Mouse (Mus musculus) limb, embryonic 11.5 days (tissue): ENCODE results near the gene Dnah7b. TPM values are rescaled to one million over a fixed set of nuclear protein-coding genes. Genes with fewer than 3 reads are reported as not detected.
"Not testable (repeated sequence)": the region's sequence is repeated elsewhere in the genome, so short reads cannot be mapped to it uniquely, and the experiment has no call there.

Experiments
- ATAC-seq: fragments of 200-750 bp; cut with Nextera tagmentation; 2 replicates; pipeline ENCODE4 v1.8.0; 2017; ENCODE audit warnings: low read depth; ENCODE audit not compliant: insufficient number of reproducible peaks, low FRiP score, low TSS enrichment
- DNase-seq: peaks from one replicate; pipeline ENCODE4 v3.0.0-alpha.2; 2015; ENCODE audit warnings: low spot score
- H3K27ac ChIP-seq: fragments of 300-500 bp; sonication (generic); replicated peaks from 2 replicates; pipeline ENCODE4 v1.5.1; 2014; ENCODE audit warnings: low read depth, mild to moderate bottlenecking, low read length
- H3K27me3 ChIP-seq: fragments of 300-500 bp; sonication (generic); 2 replicates; pipeline ENCODE4 v1.6.1; 2014; ENCODE audit warnings: mild to moderate bottlenecking, low read length, mixed read lengths; ENCODE audit not compliant: control insufficient read depth, insufficient read depth
- H3K36me3 ChIP-seq: fragments of 300-500 bp; sonication (generic); 2 replicates; pipeline ENCODE4 v1.6.1; 2014; ENCODE audit warnings: mild to moderate bottlenecking, low read length, moderate library complexity, mixed read lengths; ENCODE audit not compliant: control insufficient read depth, insufficient read depth
- H3K4me1 ChIP-seq: fragments of 300-500 bp; sonication (generic); 2 replicates; pipeline ENCODE4 v1.6.1; 2014; ENCODE audit warnings: low read length, mixed read lengths; ENCODE audit not compliant: control insufficient read depth, insufficient read depth
- H3K4me2 ChIP-seq: fragments of 300-500 bp; sonication (generic); 2 replicates; pipeline ENCODE4 v1.6.1; 2014; ENCODE audit warnings: low read depth, mild to moderate bottlenecking, moderate library complexity; ENCODE audit not compliant: severe bottlenecking
- H3K4me3 ChIP-seq: fragments of 300-500 bp; sonication (generic); 2 replicates; pipeline ENCODE4 v1.5.1; 2014; ENCODE audit warnings: low read depth, low read length
- H3K9ac ChIP-seq: fragments of 300-500 bp; sonication (generic); 2 replicates; pipeline ENCODE4 v1.6.1; 2014; ENCODE audit warnings: mild to moderate bottlenecking, low read length
- H3K9me3 ChIP-seq: fragments of 300-500 bp; sonication (generic); 2 replicates; pipeline ENCODE4 v1.6.1; 2016; ENCODE audit warnings: low read length; ENCODE audit not compliant: control insufficient read depth
- WGBS: fragments of 180-500 bp; shearing (Covaris S2); extraction: QIAGEN DNeasy Blood & Tissue Kit; methylation state at CpG from one replicate; pipeline ENCODE4 v1.1.7; 2014; 5-methylcytosine and 5-hydroxymethylcytosine counted together
- polyA plus RNA-seq: library from polyadenylated mRNA; unstranded; fragments of >200 nt; fragmentation: Nextera tagmentation; extraction: Ambion mirVana; gene quantifications from 2 replicates; pipeline ENCODE4 v1.2.1, GENCODE M21; 2014

The Dnah7b gene
- polyA plus RNA-seq, 1 experiment from 2014 or later, result 2.3 TPM

GRCm38 (mm10) chr1:46100484-46100883, 34.4 kb downstream of the Dnah7b start:
- Histone ChIP-seq H3K27me3 (no peaks in the 10 kb centered on the region), H3K4me2 (no peak overlapping the region), H3K4me3 (no peak overlapping the region), H3K36me3 (no peaks in the 10 kb centered on the region), H3K9ac (no peak overlapping the region), H3K27ac (no peak overlapping the region), H3K4me1 (no peaks in the 10 kb centered on the region), H3K9me3 (no peaks in the 10 kb centered on the region)
- DNase-seq (no peak), ATAC-seq (no peak)
- 84% methylated on average over 2 of the region's 2 CpGs for WGBS

GRCm38 (mm10) chr1:46112606-46113005, 46.5 kb downstream of the Dnah7b start:
- not testable (repeated sequence) for H3K4me2 ChIP-seq, DNase-seq, H3K4me3 ChIP-seq, ATAC-seq, H3K4me1 ChIP-seq, H3K27ac ChIP-seq, H3K27me3 ChIP-seq, H3K9me3 ChIP-seq, H3K9ac ChIP-seq, H3K36me3 ChIP-seq

DNA sequence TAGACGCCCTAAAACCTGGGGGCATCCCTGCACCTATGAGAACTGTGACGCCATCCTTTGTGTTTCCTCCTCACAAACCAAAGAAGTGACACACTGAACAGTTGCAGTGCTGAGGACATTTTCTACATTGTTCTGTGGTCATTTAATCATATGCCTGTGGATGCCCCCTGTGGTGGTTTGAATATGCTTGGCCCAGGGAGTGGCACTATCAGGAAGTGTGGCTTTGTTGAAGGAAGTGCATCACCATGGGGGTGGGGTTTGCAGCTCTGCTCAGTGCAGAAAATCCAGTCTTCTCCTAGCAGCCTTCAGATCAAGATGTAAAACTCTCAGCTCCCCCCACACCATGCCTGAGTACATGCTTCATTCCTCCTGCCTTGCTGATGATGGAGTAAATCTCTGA, 51.1 kb downstream of the Dnah7b start:
- H3K4me3 ChIP-seq, DNase-seq, H3K9me3 ChIP-seq, H3K9ac ChIP-seq, H3K36me3 ChIP-seq, ATAC-seq, H3K27me3 ChIP-seq, H3K27ac ChIP-seq, H3K4me1 ChIP-seq, H3K4me2 ChIP-seq: not testable (repeated sequence)
- WGBS, result 88% methylated on average over 2 of the region's 2 CpGs

- Histone ChIP-seq H3K4me1 (no peaks in the 10 kb centered on the region), H3K9me3 (no peaks in the 10 kb centered on the region), H3K27ac (no peak overlapping the region), H3K4me2 (no peak overlapping the region), H3K36me3 (no peaks in the 10 kb centered on the region), H3K27me3 (no peaks in the 10 kb centered on the region), H3K9ac (no peak overlapping the region), H3K4me3 (no peak overlapping the region)
- no peak for ATAC-seq
- WGBS, result 68% methylated on average over 4 of the region's 4 CpGs
- DNase-seq, result no peak
Observed at GRCm38 (mm10) chr1:46128058-46128457, 61.9 kb downstream of the Dnah7b start.

DNA sequence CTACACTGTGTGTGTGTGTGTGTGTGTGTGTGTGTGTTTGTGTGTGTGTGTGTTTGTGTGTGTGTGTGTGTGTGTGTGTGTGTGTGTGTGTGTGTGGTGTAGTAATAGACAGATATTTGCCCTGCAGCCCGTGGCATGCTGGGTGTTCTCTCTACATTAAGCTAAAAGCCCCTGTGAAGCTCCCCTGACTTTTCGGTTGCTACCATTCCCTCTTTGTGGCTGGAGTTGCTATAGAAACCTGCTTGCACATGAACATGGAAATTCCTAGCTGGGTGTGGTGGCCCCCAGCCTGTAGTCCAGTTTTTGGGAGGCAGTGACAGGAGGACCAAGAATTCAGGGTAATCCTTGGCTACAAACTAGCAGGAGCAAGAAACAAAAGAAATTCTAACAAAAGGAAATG, 130.7 kb downstream of the Dnah7b start:
- not testable (repeated sequence) for H3K4me3 ChIP-seq, H3K4me2 ChIP-seq, ATAC-seq, H3K9ac ChIP-seq, H3K4me1 ChIP-seq, H3K36me3 ChIP-seq, H3K27ac ChIP-seq, H3K9me3 ChIP-seq, H3K27me3 ChIP-seq, DNase-seq
- 66% methylated on average over 2 of the region's 2 CpGs for WGBS

- not testable (repeated sequence) for H3K27ac ChIP-seq, H3K9me3 ChIP-seq, H3K27me3 ChIP-seq, H3K4me1 ChIP-seq, H3K36me3 ChIP-seq, H3K4me2 ChIP-seq, H3K9ac ChIP-seq, ATAC-seq, H3K4me3 ChIP-seq, DNase-seq
- WGBS, result 93% methylated on average over 9 of the region's 9 CpGs
Observed at GRCm38 (mm10) chr1:46201169-46201568, 135.1 kb downstream of the Dnah7b start.

- not testable (repeated sequence) for H3K36me3 ChIP-seq, H3K9me3 ChIP-seq, ATAC-seq, H3K9ac ChIP-seq, H3K4me3 ChIP-seq, H3K4me2 ChIP-seq, H3K27ac ChIP-seq, H3K27me3 ChIP-seq, H3K4me1 ChIP-seq, DNase-seq
- WGBS, result 58% methylated on average over 2 of the region's 2 CpGs
Observed at GRCm38 (mm10) chr1:46210014-46210588, 144.0 kb downstream of the Dnah7b start.

- H3K4me1 ChIP-seq, H3K36me3 ChIP-seq, ATAC-seq, H3K27ac ChIP-seq, H3K9me3 ChIP-seq, H3K4me3 ChIP-seq, H3K4me2 ChIP-seq, H3K9ac ChIP-seq, H3K27me3 ChIP-seq, DNase-seq: not testable (repeated sequence)
- 88% methylated on average over 2 of the region's 2 CpGs for WGBS
Observed at GRCm38 (mm10) chr1:46222704-46223103, 156.6 kb downstream of the Dnah7b start.

DNA sequence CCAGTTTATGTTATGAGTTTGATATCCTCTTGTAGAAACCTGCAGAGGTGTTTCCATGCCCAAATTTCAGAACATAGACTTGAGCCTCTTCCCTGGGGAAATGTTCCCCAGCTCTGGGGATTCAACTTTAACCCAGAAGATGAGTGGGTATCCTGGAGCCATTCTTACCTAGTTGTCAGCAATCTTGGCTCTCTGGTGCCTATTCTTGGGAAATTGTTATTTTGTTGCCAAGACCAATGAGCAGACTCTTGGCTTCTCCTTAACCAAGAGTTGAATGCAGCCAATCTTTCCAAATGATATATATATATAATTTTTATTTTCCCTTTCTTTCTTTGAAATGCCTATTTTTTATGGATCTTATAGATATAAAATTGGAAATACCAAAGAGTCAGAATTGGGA, 160.0 kb downstream of the Dnah7b start:
- not testable (repeated sequence) for ATAC-seq, H3K4me2 ChIP-seq, H3K27me3 ChIP-seq, H3K9me3 ChIP-seq, H3K9ac ChIP-seq, DNase-seq, H3K36me3 ChIP-seq, H3K4me3 ChIP-seq, H3K27ac ChIP-seq, H3K4me1 ChIP-seq
